Mouse (Mus musculus) layer of hippocampus, adult 11-12 months (tissue): ENCODE measurements around the gene St3gal6.

Experiments
- DNase-seq: peaks from one replicate; pipeline ENCODE4 v3.0.0; 2022; ENCODE audit warnings: low spot score

St3gal6 gene

DNA sequence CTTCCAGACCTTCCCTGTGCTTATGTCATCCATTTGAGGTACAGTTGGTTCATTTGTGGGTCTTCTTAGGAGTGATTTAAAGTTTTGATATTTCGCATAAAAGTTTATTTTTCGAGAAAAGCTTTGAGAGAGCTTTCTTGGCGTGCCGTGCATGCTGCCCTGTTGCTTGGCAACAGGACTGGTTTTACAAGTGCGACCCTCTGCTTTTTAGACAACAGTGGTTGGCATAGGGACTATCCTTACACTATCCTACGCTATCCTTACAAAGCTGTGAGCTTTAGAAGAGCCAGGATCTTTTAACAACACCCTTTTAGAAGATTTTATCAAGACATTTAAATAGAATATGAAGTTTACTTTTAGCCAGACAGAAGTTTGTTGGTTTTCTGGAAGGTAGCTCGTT, 93.8 kb downstream of the St3gal6 start:
- DNase-seq: no peak

DNA sequence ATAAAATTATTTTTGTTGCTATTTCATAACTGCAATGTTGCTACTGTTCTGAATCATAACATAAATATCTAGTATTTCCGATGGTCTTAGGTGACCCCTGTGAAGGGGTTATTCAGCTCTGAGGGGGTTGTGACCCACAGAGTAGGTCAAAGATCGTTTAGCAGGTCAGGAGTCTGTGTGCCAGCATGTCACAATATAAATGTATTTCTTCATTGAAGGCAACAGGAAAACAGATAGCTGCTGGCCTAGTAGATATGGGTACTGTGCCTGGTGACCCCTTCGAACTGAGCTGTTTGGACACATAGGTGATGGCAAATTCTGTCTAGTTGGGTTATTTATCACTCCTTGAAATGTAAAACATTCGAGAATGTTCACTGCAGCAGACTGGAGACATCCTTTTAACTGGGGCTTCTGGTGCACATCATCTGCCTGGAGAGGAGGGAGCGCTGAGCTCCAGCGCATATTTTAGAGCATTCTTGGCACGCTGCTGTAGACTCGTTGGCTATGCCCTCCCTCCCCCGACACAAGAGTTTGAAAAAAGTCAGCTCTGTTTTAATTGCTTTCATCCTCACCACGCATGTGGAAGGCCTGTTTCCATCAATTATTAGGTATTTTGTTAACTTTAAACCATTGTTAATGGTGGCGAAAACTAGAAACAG, 102.2 kb downstream of the St3gal6 start:
- peak; percentile 17 for DNase-seq
